Mouse (Mus musculus): ENCODE measurements around the gene Nup93.

DNA sequence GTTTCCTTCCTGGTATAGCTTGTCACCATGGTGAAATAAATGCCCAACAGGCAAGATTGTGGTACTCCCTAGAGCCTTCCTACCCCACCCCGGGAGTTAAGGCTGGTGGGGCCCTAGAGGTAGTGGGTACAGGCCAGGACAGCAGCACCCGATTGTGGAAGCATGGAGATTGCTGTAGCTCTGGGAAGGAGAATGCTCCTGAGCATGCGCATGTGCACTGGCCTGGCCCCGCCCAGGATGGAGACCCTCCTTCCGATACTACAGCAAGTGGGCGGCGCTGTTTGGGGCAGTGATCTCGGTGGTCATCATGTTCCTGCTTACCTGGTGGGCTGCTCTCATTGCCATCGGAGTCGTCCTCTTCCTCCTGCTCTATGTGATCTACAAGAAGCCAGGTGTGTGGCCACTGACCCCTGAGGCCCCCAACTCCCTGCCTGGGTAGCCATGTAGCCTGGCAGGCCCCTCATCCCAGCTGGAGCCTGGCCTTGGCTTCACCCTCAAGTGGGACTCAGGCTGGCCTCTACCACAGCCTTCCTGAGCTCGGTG is 129.5 kb downstream of the Nup93 start:
- no peak for TF ChIP-seq GATA1 (IDR thresholded peaks at IDR 0.05; ENCODE audit: borderline replicate concordance, low read length)
- TF ChIP-seq FLI1 (IDR thresholded peaks at IDR 0.05; ENCODE audit: low read length), result no peak

All from megakaryocyte, embryonic 14.5 days (primary cell).